Mouse (Mus musculus): ENCODE measurements at regions not wholly inside any gene's neighbourhood (a gene's known extent, or its start where the extent isn't known, plus 50 kb on each side); places are given as distances from the start of the nearest gene placed in this dataset.
A peak's percentile ranks its signal among the peaks of the same experiment; 100 is the strongest.

GRCm38 (mm10) chr11:92858170-92858569 is 239.7 kb upstream of the Car10 start:
- Histone ChIP-seq H3K4me3 (ENCODE audit: low read depth, low read length) (no peak overlapping the region), H3K9me3 (ENCODE audit: control insufficient read depth, low read depth, low read length) (no peaks in the 10 kb centered on the region), H3K9ac (replicated peaks; ENCODE audit: low read depth, low read length) (no peak overlapping the region), H3K27me3 (ENCODE audit: control insufficient read depth, insufficient read depth, low read length) (no peaks in the 10 kb centered on the region), H3K27ac (ENCODE audit: low read length) (no peak overlapping the region), H3K4me1 (ENCODE audit: control insufficient read depth, insufficient read depth, low read length) (no peaks in the 10 kb centered on the region), H3K36me3 (ENCODE audit: control insufficient read depth, insufficient read depth, low read length) (no peaks in the 10 kb centered on the region), H3K4me2 (replicated peaks; ENCODE audit: low read depth, low read length) (no peak overlapping the region)
- WGBS, result 72% methylated on average over 2 of the region's 2 CpGs
- ATAC-seq (ENCODE audit: insufficient number of reproducible peaks, insufficient read depth, low FRiP score, low read depth), result no peak

GRCm38 (mm10) chr11:92889693-92890454 is 208.0 kb upstream of the Car10 start:
- 46% methylated on average over 8 of the region's 8 CpGs for WGBS
- no peak overlapping the region for H3K4me2 ChIP-seq (replicated peaks; ENCODE audit: low read depth, low read length)
- no peak overlapping the region for H3K9ac ChIP-seq (replicated peaks; ENCODE audit: low read depth, low read length)
- no peak for ATAC-seq (ENCODE audit: insufficient number of reproducible peaks, insufficient read depth, low FRiP score, low read depth)
- no peaks in the 10 kb centered on the region for H3K4me1 ChIP-seq (ENCODE audit: control insufficient read depth, insufficient read depth, low read length)
- H3K9me3 ChIP-seq (ENCODE audit: control insufficient read depth, low read depth, low read length), result no peaks in the 10 kb centered on the region
- H3K4me3 ChIP-seq (ENCODE audit: low read depth, low read length), result no peak overlapping the region
- H3K27ac ChIP-seq (ENCODE audit: low read length), result no peak overlapping the region
- no peaks in the 10 kb centered on the region for H3K27me3 ChIP-seq (ENCODE audit: control insufficient read depth, insufficient read depth, low read length)
- no peaks in the 10 kb centered on the region for H3K36me3 ChIP-seq (ENCODE audit: control insufficient read depth, insufficient read depth, low read length)

GRCm38 (mm10) chr11:92899296-92899695 is 198.5 kb upstream of the Car10 start:
- WGBS, result 15% methylated on average over 7 of the region's 7 CpGs
- no peak for ATAC-seq (ENCODE audit: insufficient number of reproducible peaks, insufficient read depth, low FRiP score, low read depth)
- Histone ChIP-seq H3K9me3 (ENCODE audit: control insufficient read depth, low read depth, low read length) (no peaks in the 10 kb centered on the region), H3K36me3 (ENCODE audit: control insufficient read depth, insufficient read depth, low read length) (no peaks in the 10 kb centered on the region), H3K27ac (ENCODE audit: low read length) (no peak overlapping the region), H3K4me3 (ENCODE audit: low read depth, low read length) (no peak overlapping the region), H3K27me3 (ENCODE audit: control insufficient read depth, insufficient read depth, low read length) (no peaks in the 10 kb centered on the region), H3K4me2 (replicated peaks; ENCODE audit: low read depth, low read length) (0 out of 2 replicates have a peak overlapping the region, but pooled peaks have one; percentile 3), H3K4me1 (ENCODE audit: control insufficient read depth, insufficient read depth, low read length) (no peaks in the 10 kb centered on the region), H3K9ac (replicated peaks; ENCODE audit: low read depth, low read length) (no peak overlapping the region)
